Mouse (Mus musculus) adrenal gland, adult 8-10 months (tissue): ENCODE measurements at regions not wholly inside any gene's neighbourhood (a gene's known extent, or its start where the extent isn't known, plus 50 kb on each side); places are given as distances from the start of the nearest gene placed in this dataset.
A peak's percentile ranks its signal among the peaks of the same experiment; 100 is the strongest.
"Not testable (repeated sequence)": the region's sequence is repeated elsewhere in the genome, so short reads cannot be mapped to it uniquely, and the experiment has no call there.

Experiments used
- DNase-seq: peaks from one replicate; pipeline ENCODE4 v3.0.0; 2022

DNA sequence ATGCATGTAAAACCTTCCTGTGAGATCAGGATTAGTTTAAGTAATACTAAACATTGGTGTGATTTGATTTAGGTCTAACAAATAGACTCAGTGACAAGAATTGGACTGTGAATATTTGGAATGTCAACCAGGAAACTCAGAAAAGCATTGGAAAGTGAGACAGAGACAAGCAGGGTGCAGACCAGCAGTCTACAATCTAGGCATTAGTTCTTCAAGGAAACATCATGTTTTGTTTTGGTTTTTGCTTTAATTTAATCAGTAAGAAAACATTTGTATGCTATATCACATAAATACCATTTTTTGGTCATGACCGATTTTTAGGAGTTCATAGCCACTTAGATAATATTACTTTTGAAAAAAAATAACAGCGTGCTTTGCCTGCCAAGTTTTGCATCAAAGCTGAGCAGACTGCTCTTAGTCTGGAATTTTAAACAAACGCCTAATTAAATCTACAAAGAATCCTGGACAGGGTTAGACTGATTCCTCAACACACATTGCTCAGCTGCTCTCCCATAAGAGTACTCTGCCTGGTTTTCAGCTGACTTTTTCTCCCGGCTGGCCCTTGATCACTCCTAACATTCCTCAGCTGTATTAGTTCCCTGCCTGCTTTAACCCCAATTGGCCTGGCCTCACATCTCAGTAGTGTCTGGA, 396.5 kb upstream of the Kcnh7 start:
- DNase-seq: no peak

- DNase-seq: no peak
Observed at GRCm38 (mm10) chr2:63575172-63575571, 391.1 kb upstream of the Kcnh7 start.

GRCm38 (mm10) chr2:63574008-63574703, 390.1 kb upstream of the Kcnh7 start:
- no peak for DNase-seq

GRCm38 (mm10) chr2:63573015-63573807, 389.1 kb upstream of the Kcnh7 start:
- DNase-seq: no peak

DNA sequence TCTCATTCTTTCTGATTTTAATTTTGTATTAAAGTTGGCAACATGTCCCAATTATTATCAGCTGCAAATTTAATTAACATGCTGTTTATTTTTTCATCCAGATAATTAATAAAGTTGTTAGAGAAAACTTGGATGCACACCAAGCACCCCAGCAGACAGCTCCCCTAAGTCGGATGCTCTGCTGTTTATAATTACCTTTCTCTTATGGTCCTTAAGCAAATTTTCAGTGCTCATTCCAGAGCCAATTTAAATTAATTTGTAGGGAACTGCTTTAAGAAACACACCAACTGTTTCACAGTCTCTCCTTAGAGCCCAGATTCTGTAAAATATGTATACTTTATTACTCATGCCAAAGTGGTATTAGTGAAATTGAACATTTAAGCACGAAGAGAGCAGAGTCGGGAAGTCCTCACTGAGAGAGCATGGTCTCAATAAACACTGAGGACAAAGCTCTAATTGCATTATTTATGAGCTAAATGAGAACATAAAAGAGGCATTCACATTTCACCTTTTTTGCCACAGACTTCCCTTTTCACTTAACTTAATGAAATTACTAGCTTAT, 372.9 kb upstream of the Kcnh7 start:
- DNase-seq: no peak

- not testable (repeated sequence) for DNase-seq
Observed at GRCm38 (mm10) chr2:63541836-63542235, 357.7 kb upstream of the Kcnh7 start.

DNA sequence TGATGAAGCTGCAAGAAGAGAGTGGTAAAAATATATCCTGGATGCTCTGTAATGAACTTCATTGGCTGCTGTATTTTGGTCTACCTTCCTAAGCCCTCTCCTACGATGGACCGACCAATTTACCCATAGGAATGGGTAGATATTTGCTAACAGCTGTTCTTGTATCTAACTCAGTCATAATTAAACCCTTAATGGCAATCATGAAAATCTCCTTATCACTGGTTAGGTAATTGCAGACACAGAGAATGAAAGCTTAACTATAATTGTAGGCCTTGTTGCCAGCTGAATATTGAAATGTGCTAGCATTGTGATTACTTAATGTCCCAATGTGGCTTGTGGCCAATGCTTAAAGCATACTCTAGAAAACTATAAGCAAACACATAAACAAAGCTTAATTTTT, 334.4 kb upstream of the Kcnh7 start:
- DNase-seq: no peak

- no peak for DNase-seq
Observed at GRCm38 (mm10) chr2:63513554-63514226, 329.6 kb upstream of the Kcnh7 start.

DNA sequence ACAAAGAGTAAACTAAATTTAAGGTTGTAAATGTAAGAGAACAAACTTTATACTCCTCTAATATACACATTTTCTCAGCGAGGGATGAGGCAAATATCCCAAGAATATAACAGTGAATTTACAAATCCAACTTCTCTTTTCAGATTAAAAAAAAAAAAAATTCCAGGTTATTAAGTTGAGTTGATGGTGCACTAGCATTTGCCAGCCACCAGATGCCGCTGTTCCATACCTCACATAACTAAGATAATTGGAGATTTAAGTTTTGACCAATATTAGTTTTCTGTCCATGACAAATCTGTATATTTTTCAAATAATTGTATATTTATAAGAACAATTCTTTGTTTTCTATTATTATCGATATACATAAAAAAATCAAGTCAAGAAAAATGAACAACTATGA, 319.9 kb upstream of the Kcnh7 start:
- no peak for DNase-seq

GRCm38 (mm10) chr2:63476411-63476810, 292.3 kb upstream of the Kcnh7 start:
- no peak for DNase-seq

DNA sequence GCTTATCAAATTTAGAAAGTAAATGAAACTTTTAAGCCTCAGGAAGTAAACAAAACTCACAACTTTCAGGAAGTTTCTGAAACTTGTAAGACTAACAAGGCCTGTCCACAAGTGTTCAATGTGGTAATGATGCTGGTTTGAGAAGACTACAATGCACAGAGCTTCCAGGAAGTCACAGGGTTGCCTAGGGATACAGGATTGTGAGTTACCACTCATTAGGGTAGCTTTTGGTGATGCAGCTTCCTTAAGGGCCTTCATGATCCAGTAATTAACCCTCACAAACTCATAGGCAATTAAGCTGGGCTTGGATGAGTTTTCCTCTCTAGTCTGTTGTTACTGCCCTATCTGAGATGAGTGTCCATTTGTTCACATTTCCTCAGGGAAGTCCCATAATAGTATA, 291.2 kb upstream of the Kcnh7 start:
- DNase-seq: no peak

GRCm38 (mm10) chr2:63473699-63474098, 289.6 kb upstream of the Kcnh7 start:
- DNase-seq: peak; percentile 2

DNA sequence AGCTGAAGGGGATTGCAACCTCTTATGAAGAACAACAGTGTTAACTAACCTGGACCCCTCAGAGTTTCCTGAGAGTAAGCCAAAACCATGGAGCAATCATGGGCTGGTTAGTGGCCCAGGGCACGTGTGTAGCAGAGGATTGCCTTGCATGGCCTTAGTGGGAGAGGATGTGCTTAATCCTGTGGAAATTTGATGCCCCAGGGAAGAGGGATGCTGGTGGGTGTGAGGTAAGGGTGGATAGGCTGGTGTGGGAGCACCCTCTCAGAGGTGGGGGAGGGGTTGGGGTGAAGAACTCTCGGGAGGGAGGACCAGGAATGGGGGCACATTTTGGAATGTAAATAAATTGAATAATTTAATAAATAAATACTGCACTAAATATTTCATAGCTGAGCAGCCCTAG, 288.2 kb upstream of the Kcnh7 start:
- DNase-seq: no peak

DNA sequence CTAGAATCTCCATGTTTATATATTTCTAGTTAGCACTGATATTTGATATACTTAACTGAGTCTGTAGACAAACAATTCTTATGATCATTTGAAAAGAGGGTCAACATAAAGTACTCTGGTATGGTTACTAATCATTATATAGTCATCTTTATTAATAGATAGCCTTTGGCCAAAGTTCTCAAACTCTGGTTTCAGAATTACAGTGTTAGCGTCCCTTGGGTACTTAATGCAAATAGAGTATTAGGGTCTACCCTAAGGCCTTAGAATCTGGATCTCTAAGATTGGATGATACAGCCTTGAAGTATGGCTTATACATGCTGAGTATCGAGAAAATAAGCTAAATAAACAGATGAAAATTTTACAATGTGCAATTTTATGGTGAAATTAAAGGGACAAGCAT, 275.0 kb upstream of the Kcnh7 start:
- no peak for DNase-seq

GRCm38 (mm10) chr2:63454263-63455011, 270.4 kb upstream of the Kcnh7 start:
- no peak for DNase-seq

GRCm38 (mm10) chr2:63452891-63453290, 268.8 kb upstream of the Kcnh7 start:
- DNase-seq: no peak

GRCm38 (mm10) chr2:63452164-63452563, 268.1 kb upstream of the Kcnh7 start:
- no peak for DNase-seq

- DNase-seq: no peak
Observed at GRCm38 (mm10) chr2:63434327-63434726, 250.2 kb upstream of the Kcnh7 start.

DNA sequence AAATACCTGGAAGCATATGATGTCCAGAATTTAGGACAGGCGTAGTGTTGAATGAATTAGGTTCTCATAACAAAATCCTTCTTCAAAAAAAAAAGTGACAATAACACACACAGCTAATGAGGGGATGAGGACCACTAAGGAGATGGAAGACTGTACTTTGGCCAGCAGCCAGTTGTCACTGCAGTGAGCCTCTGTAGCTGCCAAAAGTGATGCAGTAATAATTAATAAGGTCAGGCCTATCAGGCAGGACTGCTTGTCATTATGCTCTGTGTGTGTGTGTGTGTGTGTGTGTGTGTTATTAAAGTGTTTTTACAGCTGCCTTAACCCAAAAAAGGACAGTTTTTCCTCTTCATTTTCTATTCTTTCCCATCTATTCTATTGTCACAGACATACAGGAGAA, 221.3 kb upstream of the Kcnh7 start:
- no peak for DNase-seq
